Mouse (Mus musculus) left cerebral cortex, postnatal 25 days (tissue): ENCODE measurements around the gene Tep1. TPM values are rescaled to one million over a fixed set of nuclear protein-coding genes. Genes with fewer than 3 reads are reported as not detected.

Experiments
- DNase-seq, 2 experiments: peaks; one replicate each; pipeline ENCODE4 v3.0.0; 2022; ENCODE audit warnings: low spot score in 2 of 2, mixed read lengths in 1 of 2
- intact Hi-C: fragments of 180-260 bp; cut with DNase I; formaldehyde crosslinking; loops from one replicate; pipeline ENCODE4 v1.15.1; 2025
- total RNA-seq, 2 experiments: library from RNA; stranded (reverse); gene quantifications; 2 replicates each; pipeline ENCODE4 v1.2.3; 2021

The Tep1 gene
- total RNA-seq, 2 experiments from 2014 or later: 2.4 to 5.0 TPM

GRCm38 (mm10) chr14:50799502-50800259 lies 70.7 kb downstream of the Tep1 start:
- peak; percentile 46 to 61 for DNase-seq

GRCm38 (mm10) chr14:50798512-50798911 lies 71.8 kb downstream of the Tep1 start:
- DNase-seq: no peak
- intact Hi-C loops: no loop called here

More at GRCm38 (mm10) chr14:50799502-50800259, 70.7 kb downstream of the Tep1 start:
- intact Hi-C loops: loop anchor here (1.0 kb wide), 1 partner anchor 264 kb away; no protein-coding TSS in a partner anchor

- no peak for DNase-seq
- intact Hi-C loops: no loop called here
Measured at GRCm38 (mm10) chr14:50796464-50796863, 73.9 kb downstream of the Tep1 start.

GRCm38 (mm10) chr14:50795965-50796364 lies 74.4 kb downstream of the Tep1 start:
- intact Hi-C loops: no loop called here
- DNase-seq: no peak

GRCm38 (mm10) chr14:50795261-50795935 lies 75.0 kb downstream of the Tep1 start:
- DNase-seq: no peak
- intact Hi-C loops: no loop called here

GRCm38 (mm10) chr14:50788157-50788556 lies 82.2 kb downstream of the Tep1 start:
- intact Hi-C loops: loop anchor here (10.0 kb wide), 1 partner anchor 723 kb away; no protein-coding TSS in a partner anchor
- no peak for DNase-seq

GRCm38 (mm10) chr14:50785251-50785637 lies 85.1 kb downstream of the Tep1 start, which contains the start of gene Ttc5:
TSS of gene Ttc5 (minus strand) at chr14:50785519.
- intact Hi-C loops: loop anchor here (1.0 to 10.0 kb wide), 2 partner anchors 22 to 720 kb away; partner anchors contain the start of genes Ccnb1ip1 and Parp2
- DNase-seq: peak; percentile 88 to 92

- no peak for DNase-seq
- intact Hi-C loops: loop anchor here (1.0 to 10.0 kb wide), 2 partner anchors 23 to 720 kb away; partner anchors contain the start of genes Ccnb1ip1 and Parp2
Measured at GRCm38 (mm10) chr14:50784391-50785250, 85.7 kb downstream of the Tep1 start.

- intact Hi-C loops: loop anchor here (10.0 kb wide), 1 partner anchor 717 kb away; no protein-coding TSS in a partner anchor
- DNase-seq: no peak
Measured at GRCm38 (mm10) chr14:50782166-50782565, 88.2 kb downstream of the Tep1 start.

Other genes starting within 250 kb of the Tep1 start
- gene Olfr745, start 231.2 kb downstream of the Tep1 start, total RNA-seq: not detected
- gene Olfr746, start 223.5 kb downstream of the Tep1 start, total RNA-seq: not detected
- gene Olfr747, start 177.4 kb downstream of the Tep1 start, total RNA-seq: not detected
- gene Olfr748, start 163.2 kb downstream of the Tep1 start, total RNA-seq: not detected
- gene Olfr749, start 125.5 kb downstream of the Tep1 start, total RNA-seq: not detected
- 10 to 100 TPM; 57.2 to 63.9 TPM for gene Ttc5, start 85.0 kb downstream of the Tep1 start, total RNA-seq
- gene Ccnb1ip1, start 62.8 kb downstream of the Tep1 start, total RNA-seq: not detected
- gene Parp2, start 62.7 kb downstream of the Tep1 start, total RNA-seq: 10 to 100 TPM; 23.0 to 24.7 TPM
- 1 to 10 TPM; 2.3 to 3.2 TPM for gene Klhl33, start 26.9 kb upstream of the Tep1 start, total RNA-seq
- 10 to 100 TPM; 30.7 to 34.6 TPM for gene Osgep, start 54.3 kb upstream of the Tep1 start, total RNA-seq
- gene Apex1, start 54.4 kb upstream of the Tep1 start, total RNA-seq: 10 to 100 TPM; 51.7 to 55.9 TPM
- 100 to 1,000 TPM in 1 of 2 experiments, 10 to 100 TPM in 1; 97.5 to 102 TPM for gene Pip4p1, start 60.3 kb upstream of the Tep1 start, total RNA-seq
- gene Pnp, start 60.5 kb upstream of the Tep1 start, total RNA-seq: 10 to 100 TPM; 12.0 to 13.6 TPM
- 10 to 100 TPM; 11.4 to 18.0 TPM for gene Gm49342, start 74.0 kb upstream of the Tep1 start, total RNA-seq
- 1 to 10 TPM; 1.1 to 1.9 TPM for gene Pnp2, start 85.4 kb upstream of the Tep1 start, total RNA-seq
- under 1 TPM in 1 of 2 experiments, not detected in 1; 0.27 TPM for gene Rnase10, start 137.2 kb upstream of the Tep1 start, total RNA-seq
- not detected for gene Rnase9, start 171.3 kb upstream of the Tep1 start, total RNA-seq
- gene Rnase11, start 179.6 kb upstream of the Tep1 start, total RNA-seq: not detected
- not detected for gene Rnase12, start 187.1 kb upstream of the Tep1 start, total RNA-seq
- gene Olfr750, start 203.9 kb upstream of the Tep1 start, total RNA-seq: not detected
- 10 to 100 TPM; 20.5 to 21.8 TPM for gene Rnase4, start 220.5 kb upstream of the Tep1 start, total RNA-seq
- 1 to 10 TPM; 6.3 to 6.4 TPM for gene Ang, start 220.6 kb upstream of the Tep1 start, total RNA-seq
- gene Eddm3b, start 243.9 kb upstream of the Tep1 start, total RNA-seq: not detected